ENCODE assay signal across 21 mouse cellular contexts in the genomic region with DNA sequence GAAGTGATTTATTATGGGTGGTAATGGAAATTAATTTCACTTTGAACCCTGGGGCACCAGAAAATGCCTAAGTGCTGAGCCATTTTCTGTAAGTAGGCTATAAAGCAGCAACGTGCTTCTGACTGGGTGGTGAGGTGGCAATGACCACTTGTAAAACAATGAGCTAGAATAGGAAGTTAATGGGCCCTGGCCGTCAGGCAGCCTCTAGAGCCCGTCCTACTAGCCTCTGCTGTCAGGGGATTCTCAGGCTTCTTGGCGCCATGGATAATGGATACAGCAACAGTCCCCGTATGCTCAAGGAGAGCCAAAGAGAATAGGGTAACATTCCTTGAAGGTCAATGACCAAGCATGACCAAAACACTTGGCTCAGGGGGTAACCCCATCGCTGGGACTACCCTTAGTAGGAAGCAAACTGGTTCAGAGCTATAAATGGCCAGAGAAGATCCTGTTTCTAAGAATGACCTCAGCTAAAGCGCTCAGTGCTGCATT.
A peak's percentile ranks its signal among the peaks of the same experiment; 100 is the strongest.
DNase-seq lines count a peak whose midpoint lies in the region; ATAC-seq and TF ChIP-seq lines count a peak whose summit lies in the region.
"Had no signal": no experiment of that assay in that cellular context is flagged by ENCODE, and none has a peak within 500 bp of the region (broad histone marks: within the 10 kb centered on the region; RNA-seq: fewer than 3 reads in every experiment).

No protein-coding gene starts in this region.

- no peak for TF ChIP-seq POLR2A in CH12.LX (IDR thresholded peaks at IDR 0.05; ENCODE audit: low read depth, low read length)

- dilution Hi-C loops in CH12.LX (cut with MboI; ENCODE audit: extremely low pct_ligation_motif_present, extremely low pct_unique_long_range_greater_than_20kb, low sequenced_read_pairs): no loop called here

- in situ Hi-C loops in CH12.LX (cut with MboI; ENCODE audit: low pct_ligation_motif_present, low pct_unique_long_range_greater_than_20kb, low sequenced_read_pairs): no loop called here

- no peak for TF ChIP-seq RAD21 in CH12.LX (IDR thresholded peaks at IDR 0.05; ENCODE audit: low read depth, low read length)

- TF ChIP-seq CTCF in CH12.LX (conservative IDR thresholded peaks at IDR 0.05 in 1 of 2, IDR thresholded peaks at IDR 0.05 in 1 of 2; ENCODE audit: low read depth in 2 of 2, low read length in 2 of 2): no peak

- no peaks in the 10 kb centered on the region for H3K27me3 ChIP-seq in kidney, embryonic 16.5 days (ENCODE audit: insufficient read depth, low read length)
- no peaks in the 10 kb centered on the region for H3K27me3 ChIP-seq in kidney, embryonic 15.5 days
- no peaks in the 10 kb centered on the region for H3K27me3 ChIP-seq in CH12.LX (replicated peaks)
- H3K27me3 ChIP-seq: heart, embryonic 15.5 days had no signal

- no peak overlapping the region for H3K4me2 ChIP-seq in kidney, embryonic 16.5 days (replicated peaks; ENCODE audit: low read depth, low read length)
- no peak overlapping the region for H3K4me2 ChIP-seq in kidney, embryonic 15.5 days
- peak overlapping the region; percentile 34 for H3K4me2 ChIP-seq in CH12.LX (ENCODE audit: insufficient read depth, low read depth, poor library complexity, severe bottlenecking)
- H3K4me2 ChIP-seq: heart, embryonic 15.5 days; hindbrain, embryonic 14.5 days; midbrain, embryonic 11.5 days had no signal

- peak; percentile 9 for DNase-seq in embryo, embryonic 11 days
- no peak for DNase-seq in embryo, embryonic 9.5 days (ENCODE audit: extremely low spot score)
- no peak for DNase-seq in CH12.LX (ENCODE audit: extremely low read depth)
- DNase-seq in mesoderm, embryonic 11.5 days (ENCODE audit: low read depth, low spot score): peak; percentile 34
- DNase-seq in urinary bladder, postnatal 36 days (ENCODE audit: low spot score in 2 of 2): no peak
- DNase-seq in right cerebral cortex, adult 18-20 months: no peak
- DNase-seq: adrenal gland, postnatal 10 days; cerebellum, adult 8-10 months; cerebellum, postnatal 36 days; heart, postnatal 4 days; kidney, adult 8-10 months; layer of hippocampus, adult 9-11 months; liver; liver, postnatal 0 days; lung, postnatal 10 days; spleen, adult 18-20 months had no signal

- H3K79me2 ChIP-seq in CH12.LX (replicated peaks; ENCODE audit: control insufficient read depth, extremely low read depth, insufficient read depth, poor library complexity, severe bottlenecking): no peaks in the 10 kb centered on the region

- H3K4me1 ChIP-seq in kidney, embryonic 16.5 days (ENCODE audit: insufficient read depth, low read length): no peaks in the 10 kb centered on the region
- no peaks in the 10 kb centered on the region for H3K4me1 ChIP-seq in kidney, embryonic 15.5 days
- H3K4me1 ChIP-seq in CH12.LX (ENCODE audit: control insufficient read depth in 1 of 2, insufficient read depth in 2 of 2): peaks cover 0 to 19% of the 10 kb centered on the region in 2 experiments; a peak in 2 of 4 replicates
- H3K4me1 ChIP-seq: heart, embryonic 15.5 days had no signal

- 25% methylated on average over 7 of the region's 7 CpGs for WGBS in kidney, embryonic 16.5 days
- WGBS in kidney, embryonic 15.5 days: 25% methylated on average over 7 of the region's 7 CpGs

- no peaks in the 10 kb centered on the region for H3K36me3 ChIP-seq in kidney, embryonic 16.5 days (ENCODE audit: insufficient read depth, low read length)
- H3K36me3 ChIP-seq in kidney, embryonic 15.5 days: no peaks in the 10 kb centered on the region
- no peaks in the 10 kb centered on the region for H3K36me3 ChIP-seq in CH12.LX (replicated peaks in 1 of 2; ENCODE audit: control insufficient read depth in 1 of 2, insufficient read depth in 1 of 2, low read length in 1 of 2)
- H3K36me3 ChIP-seq: heart, embryonic 15.5 days had no signal

- no peak for TF ChIP-seq EP300 in CH12.LX (IDR thresholded peaks at IDR 0.05; ENCODE audit: low read length)

- H3K9me3 ChIP-seq in kidney, embryonic 16.5 days (ENCODE audit: low read length): no peaks in the 10 kb centered on the region
- no peaks in the 10 kb centered on the region for H3K9me3 ChIP-seq in kidney, embryonic 15.5 days (replicated peaks)
- H3K9me3 ChIP-seq in CH12.LX (replicated peaks; ENCODE audit: low read length): no peaks in the 10 kb centered on the region
- H3K9me3 ChIP-seq: heart, embryonic 15.5 days had no signal

- no peak overlapping the region for H3K4me3 ChIP-seq in kidney, embryonic 16.5 days (ENCODE audit: low read length)
- H3K4me3 ChIP-seq in kidney, embryonic 15.5 days (replicated peaks): no peak overlapping the region
- H3K4me3 ChIP-seq in CH12.LX (replicated peaks in 1 of 3; ENCODE audit: low read depth in 2 of 3, low read length in 2 of 3, poor library complexity in 1 of 3): no peak overlapping the region
- H3K4me3 ChIP-seq: heart, embryonic 15.5 days had no signal

- H3K27ac ChIP-seq in kidney, embryonic 16.5 days (ENCODE audit: low read length): no peak overlapping the region
- no peak overlapping the region for H3K27ac ChIP-seq in kidney, embryonic 15.5 days
- H3K27ac ChIP-seq in CH12.LX (ENCODE audit: insufficient read depth, low read depth): no peak overlapping the region
- H3K27ac ChIP-seq: heart, embryonic 15.5 days; hindbrain, embryonic 14.5 days had no signal

- H3K9ac ChIP-seq in kidney, embryonic 16.5 days (replicated peaks; ENCODE audit: low read length): no peak overlapping the region
- no peak overlapping the region for H3K9ac ChIP-seq in kidney, embryonic 15.5 days
- no peak overlapping the region for H3K9ac ChIP-seq in CH12.LX (ENCODE audit: insufficient read depth, low read depth)
- H3K9ac ChIP-seq: heart, embryonic 15.5 days; hindbrain, embryonic 14.5 days; liver, postnatal 0 days had no signal

- ATAC-seq in kidney, embryonic 16.5 days (ENCODE audit: low FRiP score, low TSS enrichment): 0 out of 2 replicates have a peak, but pooled peaks have one; percentile 35
- no peak for ATAC-seq in kidney, embryonic 15.5 days (replicated peaks; ENCODE audit: low FRiP score)
- ATAC-seq: liver, postnatal 0 days had no signal

TF ChIP-seq in CH12.LX, 34 proteins besides CTCF, POLR2A, EP300 and RAD21:
- peak; percentile 70 for TF ChIP-seq MEF2A (IDR thresholded peaks at IDR 0.05; ENCODE audit: borderline replicate concordance, low read depth, low read length)
- TF ChIP-seq SMC3 (IDR thresholded peaks at IDR 0.05; ENCODE audit: low read depth, low read length): no peak
TF ChIP-seq in CH12.LX: peak in this region for 1.

Comparison
In these comparisons a context has a peak if more than half of its experiments do, and no peak if none do; other contexts are left out.
1. DNase-seq: peak in embryo, embryonic 11 days (single experiment) and mesoderm, embryonic 11.5 days (single experiment); none in embryo, embryonic 9.5 days (single experiment), CH12.LX (single experiment), urinary bladder, postnatal 36 days (0 of 2) and right cerebral cortex, adult 18-20 months (single experiment).